Mouse (Mus musculus) CH12F3 (cell line): ENCODE results near the gene Gfra1.

Experiments
- in situ Hi-C: fragments of 300-500 bp; cut with MboI; formaldehyde crosslinking; loops from 2 replicates; pipeline ENCODE4 v1.14.3; 2020; ENCODE audit warnings: low sequenced_read_pairs

Gene Gfra1

DNA sequence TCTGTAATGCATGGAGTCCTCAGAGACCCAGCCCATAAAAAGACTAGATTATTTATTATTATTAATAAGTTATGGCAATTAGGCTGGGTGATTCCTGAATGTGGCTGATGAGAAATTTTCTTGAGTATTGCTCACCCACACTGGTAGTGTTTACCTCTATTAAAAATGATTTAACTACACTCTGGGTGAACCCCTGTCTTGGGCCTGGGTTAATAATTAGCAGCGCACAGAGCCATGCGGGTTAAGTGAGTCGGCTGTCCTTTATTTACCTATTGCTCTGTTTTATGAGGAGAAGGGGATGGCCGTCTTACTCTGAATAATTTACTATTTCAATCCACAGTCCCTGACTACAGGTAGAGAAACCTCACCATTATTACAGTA, 59.1 kb downstream of the Gfra1 start:
- in situ Hi-C loops = no loop called here

GRCm38 (mm10) chr19:58395785-58396603, 59.7 kb downstream of the Gfra1 start:
- in situ Hi-C loops = no loop called here

DNA sequence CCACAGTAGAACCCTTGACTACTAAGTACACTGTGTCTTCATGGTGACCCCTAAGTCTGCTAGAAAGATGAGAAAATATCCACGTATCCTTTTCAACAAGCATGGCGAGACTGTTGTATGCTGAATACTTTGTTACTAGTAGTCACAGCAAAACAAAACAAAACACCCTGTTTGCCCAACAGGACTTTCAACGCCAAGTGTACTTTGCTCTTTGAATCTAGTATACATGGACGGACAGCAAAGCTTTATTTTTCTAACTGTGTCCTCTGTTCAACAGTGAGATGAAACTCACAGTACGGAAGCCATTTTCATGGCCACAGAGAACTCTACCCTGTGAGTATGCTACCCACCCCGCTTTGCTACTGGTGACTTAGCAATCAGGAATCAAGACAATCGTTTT, 62.6 kb downstream of the Gfra1 start:
- in situ Hi-C loops = no loop called here

DNA sequence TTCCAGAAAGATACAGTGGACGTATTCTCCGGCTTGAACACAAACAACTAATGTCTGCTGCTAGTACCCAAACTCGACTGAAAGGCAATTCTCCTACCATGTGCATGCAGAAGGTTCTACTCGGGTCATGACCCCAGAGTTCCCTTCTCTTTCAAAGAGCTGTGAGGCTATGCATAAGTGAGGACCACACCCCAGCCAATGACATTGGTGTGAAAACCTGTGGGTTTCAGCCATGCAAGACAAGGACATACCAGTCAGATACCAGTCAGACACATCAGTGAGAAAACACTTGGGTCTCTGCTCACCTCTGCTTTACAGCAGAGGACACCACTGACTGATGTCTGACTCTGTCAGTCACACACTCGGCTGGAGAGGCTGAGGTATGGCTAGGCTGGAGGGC, 63.9 kb downstream of the Gfra1 start:
- in situ Hi-C loops = no loop called here

DNA sequence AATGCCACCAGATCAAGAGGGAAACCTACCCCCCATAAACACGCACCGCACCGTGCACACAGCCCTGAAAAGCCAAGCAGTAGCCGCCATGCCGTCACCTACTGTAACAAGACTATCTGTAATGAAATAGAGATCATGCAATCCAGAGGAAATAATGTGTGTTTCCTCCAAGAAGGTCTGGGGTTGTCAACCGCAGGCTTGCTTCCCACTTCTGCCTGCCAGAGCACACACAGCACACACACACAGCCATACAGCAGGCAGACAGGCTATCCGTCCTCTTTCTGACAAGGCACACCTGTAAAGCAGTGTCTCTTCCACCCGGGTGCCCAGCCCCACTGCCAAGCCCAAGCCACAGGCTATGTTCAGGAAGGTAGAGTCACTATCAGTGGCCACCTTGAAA, 66.2 kb downstream of the Gfra1 start:
- in situ Hi-C loops = no loop called here

- in situ Hi-C loops = no loop called here
Observed at GRCm38 (mm10) chr19:58388851-58389447, 66.8 kb downstream of the Gfra1 start.

GRCm38 (mm10) chr19:58383273-58383672, 72.4 kb downstream of the Gfra1 start:
- in situ Hi-C loops = no loop called here

- in situ Hi-C loops = no loop called here
Observed at GRCm38 (mm10) chr19:58382535-58382934, 73.2 kb downstream of the Gfra1 start.

DNA sequence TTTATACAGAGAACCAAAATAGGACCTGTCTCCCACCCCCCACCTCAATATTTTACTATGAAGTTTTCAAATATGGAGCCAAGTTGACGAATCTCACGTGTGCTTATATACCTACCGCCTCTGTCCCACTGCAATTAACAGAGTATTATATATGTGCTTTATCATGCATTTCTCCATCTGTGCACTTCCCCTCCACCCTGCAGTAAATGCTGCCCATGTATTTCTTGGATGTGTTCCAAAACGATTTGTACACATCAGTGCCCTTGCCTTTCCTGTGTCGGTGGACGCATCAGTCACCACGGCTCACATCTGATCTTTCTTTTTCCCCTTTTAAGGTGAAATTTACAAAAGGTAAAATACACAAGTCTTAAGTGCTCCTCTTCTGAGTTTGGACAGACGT, 77.7 kb downstream of the Gfra1 start:
- in situ Hi-C loops = no loop called here

GRCm38 (mm10) chr19:58376675-58377102, 79.0 kb downstream of the Gfra1 start:
- in situ Hi-C loops = no loop called here

DNA sequence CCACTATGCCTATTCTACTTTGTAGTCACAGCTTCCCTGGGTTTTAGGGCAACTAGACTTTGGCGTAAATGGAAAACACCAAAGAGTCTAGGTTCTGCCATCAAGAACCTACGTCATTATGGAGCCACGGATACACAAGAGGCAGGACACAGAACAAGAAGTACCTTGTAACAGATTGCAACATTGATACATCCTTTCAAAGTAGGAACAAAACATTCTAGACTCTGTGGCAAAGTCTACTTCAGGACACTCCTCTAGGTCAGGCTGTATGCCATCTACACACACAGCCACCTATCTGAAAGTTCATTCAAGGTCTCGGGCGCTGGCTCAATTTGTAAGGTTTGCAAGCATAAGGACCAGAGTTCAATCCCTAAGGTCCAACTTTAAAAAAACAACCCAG, 81.1 kb downstream of the Gfra1 start:
- in situ Hi-C loops = no loop called here

GRCm38 (mm10) chr19:58374155-58374554, 81.6 kb downstream of the Gfra1 start:
- in situ Hi-C loops = no loop called here

- in situ Hi-C loops = no loop called here
Observed at GRCm38 (mm10) chr19:58368513-58368912, 87.2 kb downstream of the Gfra1 start.

DNA sequence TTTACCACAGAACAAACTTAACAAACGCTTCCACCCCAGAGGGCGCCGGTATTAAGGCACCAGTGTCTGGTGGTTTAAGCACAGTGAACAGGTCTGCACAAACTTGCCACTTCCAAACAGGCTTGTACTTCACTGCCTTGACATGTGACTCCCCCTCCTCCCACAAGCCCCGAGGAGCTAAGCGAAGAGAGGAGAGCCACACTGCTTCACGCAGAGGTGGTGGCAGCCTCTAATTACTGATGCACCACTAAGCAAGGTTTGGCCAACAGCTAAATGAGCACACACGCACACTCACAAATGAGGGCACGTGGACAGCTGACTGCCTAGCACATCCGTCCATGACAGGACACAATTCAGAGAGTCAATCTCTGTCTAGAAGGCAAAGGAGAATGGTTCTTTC, 91.0 kb downstream of the Gfra1 start:
- in situ Hi-C loops = no loop called here

DNA sequence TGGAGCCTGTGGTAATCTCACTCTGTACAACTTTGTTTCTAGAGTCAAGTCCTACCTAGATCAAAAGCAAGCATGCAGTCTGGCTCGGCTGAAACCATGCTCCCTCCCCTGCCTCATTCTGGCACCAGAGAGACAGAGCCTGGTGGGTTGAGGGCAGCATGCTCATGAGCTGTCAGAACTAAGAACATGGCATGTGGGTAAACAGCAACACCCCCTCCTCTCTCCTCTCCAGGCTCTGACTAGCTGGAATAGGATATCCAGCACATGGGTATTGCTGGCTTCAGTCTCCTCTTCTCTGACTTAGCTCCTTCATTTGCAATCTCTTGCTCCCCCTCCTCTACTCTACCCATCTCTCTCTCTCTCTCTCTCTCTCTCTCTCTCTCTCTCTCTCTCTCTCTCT, 94.7 kb downstream of the Gfra1 start:
- in situ Hi-C loops = no loop called here

GRCm38 (mm10) chr19:58358063-58358462, 97.6 kb downstream of the Gfra1 start:
- in situ Hi-C loops = no loop called here

- in situ Hi-C loops = no loop called here
Observed at GRCm38 (mm10) chr19:58353953-58354352, 101.8 kb downstream of the Gfra1 start.

- in situ Hi-C loops = no loop called here
Observed at GRCm38 (mm10) chr19:58353260-58353870, 102.3 kb downstream of the Gfra1 start.

GRCm38 (mm10) chr19:58349890-58350408, 105.8 kb downstream of the Gfra1 start:
- in situ Hi-C loops = no loop called here

- in situ Hi-C loops = no loop called here
Observed at GRCm38 (mm10) chr19:58345137-58345536, 110.6 kb downstream of the Gfra1 start.

DNA sequence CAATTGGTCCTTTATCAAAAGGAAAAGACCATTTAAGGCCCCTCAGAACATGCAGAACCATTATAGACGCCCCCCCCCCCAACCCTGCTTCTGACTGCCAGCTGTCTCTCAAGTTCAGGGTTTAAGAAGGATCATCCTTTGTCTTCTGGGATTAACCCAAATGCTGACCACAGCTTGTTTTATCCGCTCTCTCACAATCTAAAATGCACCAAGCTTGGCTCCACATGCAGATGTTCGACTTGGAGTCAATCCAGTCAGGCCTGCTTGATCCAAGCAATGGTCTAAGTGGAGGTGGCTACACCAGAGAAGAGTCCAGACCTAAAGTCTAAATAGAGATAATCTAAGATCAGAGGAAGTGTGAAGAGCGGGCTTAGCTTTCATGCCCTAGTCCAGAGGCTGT, 114.4 kb downstream of the Gfra1 start:
- in situ Hi-C loops = no loop called here

DNA sequence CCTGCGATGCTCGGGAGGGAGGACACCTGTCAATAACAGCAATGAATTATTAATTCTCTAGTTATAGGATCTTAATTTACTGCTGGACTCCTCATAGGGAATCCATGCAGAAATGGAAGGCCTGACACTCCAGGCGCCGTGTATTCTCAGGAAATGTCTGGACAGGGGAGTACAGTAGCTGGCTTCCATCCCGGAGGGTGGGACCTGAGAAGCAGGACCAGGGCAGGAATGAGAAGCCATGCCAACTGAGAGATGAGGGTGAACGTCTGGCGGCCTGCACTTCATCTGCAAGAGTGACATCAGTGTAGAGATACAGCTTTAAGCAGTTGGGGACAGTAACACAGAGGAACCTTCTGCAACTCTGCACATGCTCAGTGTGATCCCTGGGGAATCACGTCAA, 115.5 kb downstream of the Gfra1 start:
- in situ Hi-C loops = no loop called here
